Mouse (Mus musculus): ENCODE results near the gene Dpysl5. TPM values are rescaled to one million over a fixed set of nuclear protein-coding genes. Genes with fewer than 3 reads are reported as not detected.

Dpysl5 gene
- total RNA-seq, 2 experiments from 2014 or later, result 1.0 to 2.0 TPM

GRCm38 (mm10) chr5:30765596-30766370 lies 54.4 kb downstream of the Dpysl5 start:
- DNase-seq, result peak; percentile 17

- peak; percentile 26 for DNase-seq
Measured at GRCm38 (mm10) chr5:30768082-30768481, 56.7 kb downstream of the Dpysl5 start.

- peak; percentile 27 for DNase-seq
Measured at GRCm38 (mm10) chr5:30768598-30768997, 57.2 kb downstream of the Dpysl5 start.

- no peak for DNase-seq
Measured at GRCm38 (mm10) chr5:30769075-30769474, 57.7 kb downstream of the Dpysl5 start.

- DNase-seq, result peak; percentile 76
Measured at GRCm38 (mm10) chr5:30774601-30775371, 63.4 kb downstream of the Dpysl5 start.

- DNase-seq, result peak; percentile 21
Measured at GRCm38 (mm10) chr5:30780699-30781098, 69.3 kb downstream of the Dpysl5 start.

- peak; percentile 21 for DNase-seq
Measured at GRCm38 (mm10) chr5:30781147-30781546, 69.8 kb downstream of the Dpysl5 start.

- DNase-seq, result no peak
Measured at GRCm38 (mm10) chr5:30787381-30787780, 76.0 kb downstream of the Dpysl5 start.

- no peak for DNase-seq
Measured at GRCm38 (mm10) chr5:30790047-30790446, 78.7 kb downstream of the Dpysl5 start.

- peak; percentile 66 for DNase-seq
Measured at GRCm38 (mm10) chr5:30796125-30796524, 84.8 kb downstream of the Dpysl5 start.

GRCm38 (mm10) chr5:30797482-30797881 lies 86.1 kb downstream of the Dpysl5 start:
- no peak for DNase-seq

- no peak for DNase-seq
Measured at GRCm38 (mm10) chr5:30797982-30798381, 86.6 kb downstream of the Dpysl5 start.

- DNase-seq, result no peak
Measured at GRCm38 (mm10) chr5:30798965-30799364, 87.6 kb downstream of the Dpysl5 start.

GRCm38 (mm10) chr5:30802724-30803467 lies 91.5 kb downstream of the Dpysl5 start:
- DNase-seq, result no peak

- peak; percentile 64 for DNase-seq
Measured at GRCm38 (mm10) chr5:30806106-30806505, 94.7 kb downstream of the Dpysl5 start.

GRCm38 (mm10) chr5:30814424-30815119 lies 103.2 kb downstream of the Dpysl5 start, which contains the start of gene Mapre3:
Mapre3 (plus strand) TSS chr5:30814641.
- DNase-seq, result peak; percentile 89

- DNase-seq, result no peak
Measured at GRCm38 (mm10) chr5:30815120-30815465, 103.7 kb downstream of the Dpysl5 start.

GRCm38 (mm10) chr5:30816261-30816791 lies 105.0 kb downstream of the Dpysl5 start:
- DNase-seq, result peak; percentile 31

GRCm38 (mm10) chr5:30818758-30819309 lies 107.5 kb downstream of the Dpysl5 start:
- DNase-seq, result no peak

GRCm38 (mm10) chr5:30822689-30823088 lies 111.3 kb downstream of the Dpysl5 start:
- DNase-seq, result no peak

- no peak for DNase-seq
Measured at GRCm38 (mm10) chr5:30823091-30823490, 111.7 kb downstream of the Dpysl5 start.

Measured in gastrocnemius, postnatal 25 days (tissue).